Mouse (Mus musculus): ENCODE measurements around the gene Gm3033.
"Not testable (repeated sequence)": the region's sequence is repeated elsewhere in the genome, so short reads cannot be mapped to it uniquely, and the experiment has no call there.

DNA sequence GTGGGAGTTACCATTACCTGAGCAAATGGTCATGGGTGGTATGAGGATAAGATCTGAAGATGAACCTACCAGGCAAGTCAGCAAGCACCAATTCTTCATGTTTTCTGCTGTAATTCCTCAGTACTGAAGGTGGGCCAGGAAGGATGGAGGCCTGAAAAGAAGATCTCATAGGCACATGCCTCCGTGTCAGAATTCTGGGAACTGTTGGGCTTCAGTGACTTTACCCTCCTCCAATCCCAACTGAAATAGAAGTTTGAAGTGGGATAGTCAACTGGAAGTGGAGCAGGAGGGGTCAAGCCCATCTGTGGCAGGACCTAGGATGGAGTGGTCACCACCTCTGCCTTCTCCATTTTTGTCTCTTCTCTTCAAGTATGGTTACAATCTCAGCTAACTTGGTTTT, 37.8 kb downstream of the Gm3033 start, which contains the start of gene Gm2916:
- not testable (repeated sequence) for TF ChIP-seq CTCF, EP300 (IDR thresholded peaks at IDR 0.05; ENCODE audit: low read depth)

All from liver, postnatal 0 days (tissue).